Mouse (Mus musculus) G1E (cell line): ENCODE results near the gene Pik3ip1. TPM values are rescaled to one million over a fixed set of nuclear protein-coding genes. Genes with fewer than 3 reads are reported as not detected.

Experiments used
- ATAC-seq: 2 replicates; pipeline ENCODE4 v1.8.0; 2016; ENCODE audit warnings: mild to moderate bottlenecking; ENCODE audit not compliant: insufficient number of reproducible peaks, poor library complexity, low FRiP score, severe bottlenecking; ENCODE audit errors: extremely low read depth
- DNase-seq: peaks from one replicate; pipeline ENCODE4 v3.0.0; 2012; ENCODE audit warnings: low spot score
- H3K27me3 ChIP-seq: 2 replicates; pipeline ENCODE4 v1.6.1; 2012; ENCODE audit warnings: mild to moderate bottlenecking, low read length, inconsistent platforms; ENCODE audit not compliant: insufficient read depth
- H3K36me3 ChIP-seq: replicated peaks from 2 replicates; pipeline ENCODE3; 2012; ENCODE audit warnings: mild to moderate bottlenecking, inconsistent platforms
- H3K4me1 ChIP-seq: 2 replicates; pipeline ENCODE4 v1.6.1; 2012; ENCODE audit warnings: low read depth, low read length, inconsistent platforms, mixed read lengths; ENCODE audit not compliant: insufficient read depth
- H3K4me3 ChIP-seq: 2 replicates; pipeline ENCODE4 v1.5.1; 2012; ENCODE audit warnings: low read depth, mild to moderate bottlenecking, inconsistent platforms, low read length, moderate library complexity, mixed read lengths
- H3K9me3 ChIP-seq: replicated peaks from 2 replicates; pipeline ENCODE4 v1.6.1; 2012; ENCODE audit warnings: inconsistent platforms
- CTCF ChIP-seq: IDR thresholded peaks from 2 replicates; pipeline ENCODE4 v1.5.1; 2012; ENCODE audit warnings: low read depth, low read length, inconsistent platforms, mixed read lengths
- GATA1 ChIP-seq: IDR thresholded peaks from 2 replicates; pipeline ENCODE4 v1.6.1; 2012; ENCODE audit warnings: borderline replicate concordance, low read length, inconsistent platforms, mixed read lengths
- GATA2 ChIP-seq: IDR thresholded peaks from 2 replicates; pipeline ENCODE4 v1.6.1; 2012; ENCODE audit warnings: low read depth, low read length, inconsistent platforms, borderline replicate concordance
- POLR2AphosphoS5 ChIP-seq: IDR thresholded peaks from 2 replicates; pipeline ENCODE4 v1.6.1; 2012; ENCODE audit warnings: low read depth, low read length, inconsistent platforms; ENCODE audit not compliant: insufficient replicate concordance
- TAL1 ChIP-seq: conservative IDR thresholded peaks from 2 replicates; pipeline ENCODE4 v1.6.1; 2012; ENCODE audit warnings: low read depth, low read length, inconsistent platforms, mixed read lengths
- polyA plus RNA-seq: library from polyadenylated mRNA; stranded (reverse); fragments of >175 nt; gene quantifications from 2 replicates; pipeline ENCODE4 v1.2.3, GENCODE M21; 2012
- total RNA-seq, 2 experiments: library from RNA; stranded (forward) in 1 of 2; stranded (reverse) in 1 of 2; fragments of 200-1000 nt in 1 of 2; fragments of >200 nt in 1 of 2; fragmentation: Nextera tagmentation in 1 of 2; gene quantifications; 2 replicates each; pipeline ENCODE4 v1.2.3; 2014 to 2017

The Pik3ip1 gene
- total and polyA plus RNA-seq, 3 experiments = 0.53 to 4.8 (median 2.2) TPM

- H3K27me3 ChIP-seq = peaks cover 51% of the 10 kb centered on the region
- TF ChIP-seq POLR2AphosphoS5 = no peak
- H3K36me3 ChIP-seq = no peaks in the 10 kb centered on the region
- ATAC-seq (no peak), DNase-seq (no peak)
- peaks cover 6% of the 10 kb centered on the region; the same call in 1 of the 2 replicates for H3K9me3 ChIP-seq
- H3K4me3 ChIP-seq = no peak overlapping the region
- peaks cover 62% of the 10 kb centered on the region for H3K4me1 ChIP-seq
These were observed 4.6 kb downstream of the Pik3ip1 start for GRCm38 (mm10) chr11:3334711-3335316.

GRCm38 (mm10) chr11:3335651-3336216 lies 5.5 kb downstream of the Pik3ip1 start:
- Histone ChIP-seq H3K4me3 (no peak overlapping the region; the same call in 1 of the 2 replicates), H3K36me3 (no peaks in the 10 kb centered on the region), H3K4me1 (peaks cover 57% of the 10 kb centered on the region), H3K9me3 (peaks cover 6% of the 10 kb centered on the region; the same call in 1 of the 2 replicates), H3K27me3 (peaks cover 47% of the 10 kb centered on the region)
- ATAC-seq (peak; percentile 69), DNase-seq (peak; percentile 61)
- TF ChIP-seq POLR2AphosphoS5 = no peak
- TF ChIP-seq GATA1 = no peak
- no peak for TF ChIP-seq CTCF
- no peak for TF ChIP-seq GATA2
- no peak for TF ChIP-seq TAL1

GRCm38 (mm10) chr11:3336602-3337001 lies 6.4 kb downstream of the Pik3ip1 start:
- peaks cover 39% of the 10 kb centered on the region; the same call in 1 of the 2 replicates for H3K27me3 ChIP-seq
- H3K9me3 ChIP-seq = peaks cover 6% of the 10 kb centered on the region; the same call in 1 of the 2 replicates
- peaks cover 3% of the 10 kb centered on the region for H3K36me3 ChIP-seq
- ATAC-seq (no peak), DNase-seq (no peak)
- H3K4me3 ChIP-seq = no peak overlapping the region
- peaks cover 49% of the 10 kb centered on the region for H3K4me1 ChIP-seq
- no peak for TF ChIP-seq CTCF
- TF ChIP-seq GATA1 = no peak
- TF ChIP-seq TAL1 = no peak
- TF ChIP-seq POLR2AphosphoS5 = no peak
- no peak for TF ChIP-seq GATA2

GRCm38 (mm10) chr11:3337173-3337955 lies 7.2 kb downstream of the Pik3ip1 start:
- H3K27me3 ChIP-seq = peaks cover 31% of the 10 kb centered on the region; the same call in 1 of the 2 replicates
- 0 out of 2 replicates have a peak, but pooled peaks cover under 1% of the 10 kb centered on the region for H3K9me3 ChIP-seq
- H3K4me3 ChIP-seq = no peak overlapping the region; the same call in 1 of the 2 replicates
- H3K36me3 ChIP-seq = peaks cover 5% of the 10 kb centered on the region
- TF ChIP-seq CTCF (no peak), GATA2 (no peak), TAL1 (no peak), POLR2AphosphoS5 (no peak), GATA1 (no peak)
- ATAC-seq (no peak), DNase-seq (no peak)
- H3K4me1 ChIP-seq = peaks cover 42% of the 10 kb centered on the region

- H3K9me3 ChIP-seq = no peaks in the 10 kb centered on the region
- H3K4me3 ChIP-seq = no peak overlapping the region; the same call in 1 of the 2 replicates
- no peak for TF ChIP-seq GATA2
- no peak for TF ChIP-seq CTCF
- TF ChIP-seq GATA1 = no peak
- no peak for TF ChIP-seq POLR2AphosphoS5
- peaks cover 27% of the 10 kb centered on the region; the same call in 1 of the 2 replicates for H3K27me3 ChIP-seq
- ATAC-seq (no peak), DNase-seq (no peak)
- H3K36me3 ChIP-seq = peaks cover 10% of the 10 kb centered on the region
- peaks cover 36% of the 10 kb centered on the region for H3K4me1 ChIP-seq
These were observed 7.8 kb downstream of the Pik3ip1 start for GRCm38 (mm10) chr11:3337961-3338360.

- no peak for ATAC-seq
- H3K9me3 ChIP-seq = no peaks in the 10 kb centered on the region
- DNase-seq = no peak
- H3K27me3 ChIP-seq = peaks cover 10% of the 10 kb centered on the region; the same call in 1 of the 2 replicates
- peaks cover 12% of the 10 kb centered on the region for H3K4me1 ChIP-seq
- no peak overlapping the region for H3K4me3 ChIP-seq
- no peak for TF ChIP-seq TAL1
- TF ChIP-seq GATA1 = no peak
- no peak for TF ChIP-seq POLR2AphosphoS5
- no peak for TF ChIP-seq GATA2
- H3K36me3 ChIP-seq = peaks cover 45% of the 10 kb centered on the region
These were observed 11.3 kb downstream of the Pik3ip1 start for GRCm38 (mm10) chr11:3341476-3341875.
